Mouse (Mus musculus) thymus, adult 2 months (tissue): ENCODE data around the gene Ivd. TPM values are rescaled to one million over a fixed set of nuclear protein-coding genes. Genes with fewer than 3 reads are reported as not detected.

Experiments used
- DNase-seq: peaks from one replicate; pipeline ENCODE4 v3.0.0; 2021
- H3K27ac ChIP-seq: fragments of 200-500 bp; 2 replicates; pipeline ENCODE4 v1.5.1; 2012; ENCODE audit warnings: low read length, control low read depth; ENCODE audit not compliant: control insufficient read depth, insufficient read depth
- H3K27me3 ChIP-seq: fragments of 200-500 bp; 2 replicates; pipeline ENCODE4 v1.6.1; 2012; ENCODE audit warnings: mild to moderate bottlenecking, low read length, moderate library complexity, mixed read lengths; ENCODE audit not compliant: control insufficient read depth, insufficient read depth
- H3K36me3 ChIP-seq: fragments of 200-500 bp; 2 replicates; pipeline ENCODE4 v1.6.1; 2012; ENCODE audit warnings: mild to moderate bottlenecking, low read length, moderate library complexity; ENCODE audit not compliant: control insufficient read depth, insufficient read depth
- H3K4me1 ChIP-seq: fragments of 200-500 bp; replicated peaks from 2 replicates; pipeline ENCODE4 v1.6.1; 2012; ENCODE audit warnings: low read length; ENCODE audit not compliant: control insufficient read depth, insufficient read depth
- H3K4me3 ChIP-seq: fragments of 200-500 bp; 2 replicates; pipeline ENCODE4 v1.5.1; 2012; ENCODE audit warnings: mild to moderate bottlenecking, low read length, control low read depth, moderate library complexity; ENCODE audit not compliant: control insufficient read depth, insufficient read depth
- CTCF ChIP-seq: fragments of 200-500 bp; IDR thresholded peaks from 2 replicates; pipeline ENCODE4 v1.5.1; 2012; ENCODE audit warnings: mild to moderate bottlenecking, control low read depth, low read length, moderate library complexity, borderline replicate concordance; ENCODE audit not compliant: control insufficient read depth, poor library complexity, insufficient read depth; ENCODE audit errors: extremely low read depth
- POLR2A ChIP-seq: fragments of 200-500 bp; IDR thresholded peaks from 2 replicates; pipeline ENCODE4 v1.6.1; 2012; ENCODE audit warnings: mild to moderate bottlenecking, low read length, control low read depth, moderate library complexity; ENCODE audit not compliant: control insufficient read depth, poor library complexity, insufficient read depth; ENCODE audit errors: extremely low read depth
- WGBS: fragments of 180-500 bp; shearing (Covaris S2); methylation state at CpG from one replicate; pipeline ENCODE4 v1.1.7; 2018; 5-methylcytosine and 5-hydroxymethylcytosine counted together
- polyA plus RNA-seq: library from polyadenylated mRNA; depleted of rRNA; stranded (reverse); fragments of >200 nt; gene quantifications from 2 replicates; pipeline ENCODE4 v1.2.3, GENCODE M21; 2012

The Ivd gene
- polyA plus RNA-seq, 1 experiment: 50.6 TPM

GRCm38 (mm10) chr2:118903333-118903741 lies 41.6 kb downstream of the Ivd start:
- 70% methylated on average over 10 of the region's 10 CpGs for WGBS

GRCm38 (mm10) chr2:118905433-118906117 lies 43.8 kb downstream of the Ivd start:
- no peaks in the 10 kb centered on the region for H3K36me3 ChIP-seq
- H3K4me1 ChIP-seq: peaks cover 28% of the 10 kb centered on the region
- 63% methylated on average over 7 of the region's 7 CpGs for WGBS
- DNase-seq: no peak
- peaks cover 17% of the 10 kb centered on the region for H3K27me3 ChIP-seq
- TF ChIP-seq POLR2A: no peak
- no peak for TF ChIP-seq CTCF
- no peak overlapping the region for H3K4me3 ChIP-seq
- H3K27ac ChIP-seq: no peak overlapping the region

More at GRCm38 (mm10) chr2:118903333-118903741, 41.6 kb downstream of the Ivd start:
- Histone ChIP-seq H3K4me3 (no peak overlapping the region), H3K27ac (no peak overlapping the region), H3K36me3 (no peaks in the 10 kb centered on the region), H3K27me3 (peaks cover 23% of the 10 kb centered on the region), H3K4me1 (peaks cover 29% of the 10 kb centered on the region)
- TF ChIP-seq CTCF (no peak), POLR2A (no peak)
- DNase-seq: no peak

GRCm38 (mm10) chr2:118906118-118906492 lies 44.4 kb downstream of the Ivd start:
- WGBS: 84% methylated on average over 5 of the region's 5 CpGs
- H3K4me1 ChIP-seq: peaks cover 30% of the 10 kb centered on the region
- H3K27me3 ChIP-seq: peaks cover 15% of the 10 kb centered on the region
- H3K36me3 ChIP-seq: no peaks in the 10 kb centered on the region
- no peak overlapping the region for H3K27ac ChIP-seq
- DNase-seq: no peak
- no peak for TF ChIP-seq POLR2A
- no peak overlapping the region for H3K4me3 ChIP-seq

GRCm38 (mm10) chr2:118907781-118908180 lies 46.0 kb downstream of the Ivd start:
- WGBS: 90% methylated on average over 3 of the region's 3 CpGs
- Histone ChIP-seq H3K27ac (no peak overlapping the region), H3K27me3 (peaks cover 7% of the 10 kb centered on the region; the same call in 1 of the 2 replicates), H3K36me3 (no peaks in the 10 kb centered on the region), H3K4me1 (peaks cover 34% of the 10 kb centered on the region), H3K4me3 (no peak overlapping the region)
- no peak for DNase-seq
- TF ChIP-seq CTCF (no peak), POLR2A (no peak)

- H3K4me1 ChIP-seq: peaks cover 36% of the 10 kb centered on the region
- H3K4me3 ChIP-seq: no peak overlapping the region
- no peak for TF ChIP-seq CTCF
- no peak for TF ChIP-seq POLR2A
- no peak overlapping the region for H3K27ac ChIP-seq
- no peaks in the 10 kb centered on the region for H3K36me3 ChIP-seq
- DNase-seq: no peak
- WGBS: 100% methylated on average over 1 of the region's 1 CpGs
- no peaks in the 10 kb centered on the region for H3K27me3 ChIP-seq
Observed at GRCm38 (mm10) chr2:118909151-118909550, 47.4 kb downstream of the Ivd start.

GRCm38 (mm10) chr2:118910605-118911278 lies 49.0 kb downstream of the Ivd start:
- no peaks in the 10 kb centered on the region for H3K27me3 ChIP-seq
- H3K4me3 ChIP-seq: no peak overlapping the region
- no peak overlapping the region for H3K27ac ChIP-seq
- WGBS: 65% methylated on average over 7 of the region's 7 CpGs
- no peaks in the 10 kb centered on the region for H3K36me3 ChIP-seq
- DNase-seq: no peak
- TF ChIP-seq CTCF (no peak), POLR2A (no peak)
- peaks cover 34% of the 10 kb centered on the region for H3K4me1 ChIP-seq
